Mouse (Mus musculus): Measurements from ENCODE around the gene Nup210. TPM values are rescaled to one million over a fixed set of nuclear protein-coding genes. Genes with fewer than 3 reads are reported as not detected.

The Nup210 gene
- polyA plus RNA-seq, 1 experiment, result not detected

GRCm38 (mm10) chr6:91146443-91147151 lies 30.0 kb upstream of the Nup210 start:
- WGBS, result 14% methylated on average over 5 of the region's 5 CpGs
- Histone ChIP-seq H3K27ac (ENCODE audit: insufficient read depth, low read depth, low read length) (peak overlapping the region; percentile 88), H3K4me3 (ENCODE audit: insufficient read depth, low read depth, low read length) (no peak overlapping the region), H3K4me1 (ENCODE audit: control insufficient read depth, insufficient read depth, low read length) (peaks cover 13% of the 10 kb centered on the region)
- TF ChIP-seq POLR2A (IDR thresholded peaks at IDR 0.05; ENCODE audit: insufficient read depth, low read depth, low read length) (no peak), CTCF (IDR thresholded peaks at IDR 0.05; ENCODE audit: insufficient read depth, low read depth, low read length) (no peak)

- Histone ChIP-seq H3K4me1 (ENCODE audit: control insufficient read depth, insufficient read depth, low read length) (peaks cover 13% of the 10 kb centered on the region), H3K27ac (ENCODE audit: insufficient read depth, low read depth, low read length) (0 out of 2 replicates have a peak overlapping the region, but pooled peaks have one; percentile 88), H3K4me3 (ENCODE audit: insufficient read depth, low read depth, low read length) (no peak overlapping the region)
- TF ChIP-seq POLR2A (IDR thresholded peaks at IDR 0.05; ENCODE audit: insufficient read depth, low read depth, low read length) (no peak), CTCF (IDR thresholded peaks at IDR 0.05; ENCODE audit: insufficient read depth, low read depth, low read length) (no peak)
- 69% methylated on average over 5 of the region's 5 CpGs for WGBS
These were observed 28.9 kb upstream of the Nup210 start for GRCm38 (mm10) chr6:91145572-91145971.

DNA sequence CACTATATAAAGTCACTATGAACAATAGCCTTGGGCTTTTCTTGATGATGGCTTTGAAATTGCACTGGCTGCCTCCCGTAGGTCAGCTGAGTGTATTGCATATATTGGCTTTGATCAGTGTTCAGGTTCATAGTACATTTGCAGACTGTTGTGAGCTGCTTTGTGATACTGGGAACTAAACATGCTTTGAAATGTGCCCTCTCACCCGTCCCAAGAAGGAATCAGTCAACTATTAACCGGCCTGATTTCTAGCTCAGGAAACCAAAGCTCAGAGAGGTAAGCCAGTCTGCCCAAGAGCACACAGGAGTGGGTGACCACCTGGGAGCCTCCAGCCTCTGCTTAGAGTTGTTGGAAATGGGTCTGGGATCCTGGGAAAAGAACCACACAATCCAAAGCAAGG lies 28.4 kb upstream of the Nup210 start:
- 78% methylated on average over 3 of the region's 3 CpGs for WGBS
- no peak overlapping the region for H3K27ac ChIP-seq (ENCODE audit: insufficient read depth, low read depth, low read length)
- no peak for TF ChIP-seq POLR2A (IDR thresholded peaks at IDR 0.05; ENCODE audit: insufficient read depth, low read depth, low read length)
- TF ChIP-seq CTCF (IDR thresholded peaks at IDR 0.05; ENCODE audit: insufficient read depth, low read depth, low read length), result no peak
- H3K4me1 ChIP-seq (ENCODE audit: control insufficient read depth, insufficient read depth, low read length), result peaks cover 13% of the 10 kb centered on the region
- H3K4me3 ChIP-seq (ENCODE audit: insufficient read depth, low read depth, low read length), result no peak overlapping the region

DNA sequence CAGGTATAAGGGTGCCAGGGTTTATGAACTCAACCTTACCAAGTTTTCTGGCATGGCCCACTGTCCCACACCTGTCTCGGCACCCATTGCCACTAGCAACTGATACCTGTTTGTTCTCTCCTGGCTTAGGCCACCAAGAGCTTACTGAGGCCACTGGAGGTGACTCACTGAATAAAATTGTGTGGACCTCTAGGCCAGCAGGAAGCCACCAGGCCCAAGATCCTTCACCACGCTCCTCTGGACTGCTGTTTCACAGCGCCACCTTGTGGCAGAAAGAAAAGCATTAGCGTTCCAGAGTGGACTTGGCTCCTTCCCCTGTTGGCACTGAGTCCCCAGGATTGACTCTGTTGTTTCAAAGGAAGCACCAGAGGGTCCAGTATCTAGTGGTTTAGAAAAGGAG lies 23.2 kb upstream of the Nup210 start:
- Histone ChIP-seq H3K4me3 (ENCODE audit: insufficient read depth, low read depth, low read length) (no peak overlapping the region), H3K4me1 (ENCODE audit: control insufficient read depth, insufficient read depth, low read length) (no peaks in the 10 kb centered on the region), H3K27ac (ENCODE audit: insufficient read depth, low read depth, low read length) (no peak overlapping the region)
- TF ChIP-seq POLR2A (IDR thresholded peaks at IDR 0.05; ENCODE audit: insufficient read depth, low read depth, low read length), result no peak
- TF ChIP-seq CTCF (IDR thresholded peaks at IDR 0.05; ENCODE audit: insufficient read depth, low read depth, low read length), result peak; percentile 64
- WGBS, result 25% methylated on average over 4 of the region's 4 CpGs

- Histone ChIP-seq H3K4me1 (ENCODE audit: control insufficient read depth, insufficient read depth, low read length) (no peaks in the 10 kb centered on the region), H3K27ac (ENCODE audit: insufficient read depth, low read depth, low read length) (no peak overlapping the region), H3K4me3 (ENCODE audit: insufficient read depth, low read depth, low read length) (no peak overlapping the region)
- WGBS, result 73% methylated on average over 10 of the region's 10 CpGs
- no peak for TF ChIP-seq CTCF (IDR thresholded peaks at IDR 0.05; ENCODE audit: insufficient read depth, low read depth, low read length)
- no peak for TF ChIP-seq POLR2A (IDR thresholded peaks at IDR 0.05; ENCODE audit: insufficient read depth, low read depth, low read length)
These were observed 20.8 kb upstream of the Nup210 start for GRCm38 (mm10) chr6:91137343-91137956.

DNA sequence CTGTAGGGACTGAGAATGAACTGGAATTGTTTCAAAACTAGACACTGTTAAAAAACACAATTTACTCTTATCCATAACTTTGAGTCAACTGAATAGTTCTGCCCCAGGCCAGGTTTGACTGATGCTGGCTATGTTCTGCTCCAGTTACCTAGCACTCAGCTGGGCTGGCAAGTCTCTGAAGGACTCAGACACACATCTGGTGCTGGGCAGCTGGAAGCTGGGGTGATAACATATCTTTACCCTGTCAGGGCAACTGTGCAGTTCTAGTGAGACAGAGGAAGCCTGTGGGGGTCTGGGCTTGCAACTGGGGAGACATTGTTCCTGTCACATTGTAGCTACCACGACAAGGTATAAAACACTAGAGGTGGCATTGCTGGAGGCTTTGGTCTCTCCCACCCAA lies 14.2 kb upstream of the Nup210 start:
- WGBS, result 45% methylated on average over 1 of the region's 1 CpGs
- Histone ChIP-seq H3K27ac (ENCODE audit: insufficient read depth, low read depth, low read length) (no peak overlapping the region), H3K4me3 (ENCODE audit: insufficient read depth, low read depth, low read length) (no peak overlapping the region), H3K4me1 (ENCODE audit: control insufficient read depth, insufficient read depth, low read length) (no peaks in the 10 kb centered on the region)
- TF ChIP-seq CTCF (IDR thresholded peaks at IDR 0.05; ENCODE audit: insufficient read depth, low read depth, low read length) (no peak), POLR2A (IDR thresholded peaks at IDR 0.05; ENCODE audit: insufficient read depth, low read depth, low read length) (no peak)

DNA sequence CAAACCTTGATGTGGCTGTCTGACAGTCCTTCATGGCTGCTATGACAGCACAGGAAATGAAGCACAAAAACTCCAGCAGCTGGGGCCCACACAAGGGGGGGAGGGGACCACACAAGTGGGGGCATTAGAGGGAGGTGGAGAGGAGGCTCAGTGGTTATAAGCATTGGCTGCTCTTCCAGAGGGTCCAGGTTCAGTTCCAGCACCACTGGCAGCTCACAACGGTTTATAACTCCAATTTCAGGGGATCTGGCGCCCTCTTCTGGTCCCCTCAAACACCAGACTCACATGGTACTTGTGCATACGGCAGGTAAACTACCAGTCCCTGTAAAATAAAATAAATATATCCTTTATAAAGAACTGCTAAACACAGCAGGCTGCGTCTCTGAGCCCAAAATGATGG lies 12.4 kb upstream of the Nup210 start:
- TF ChIP-seq POLR2A (IDR thresholded peaks at IDR 0.05; ENCODE audit: insufficient read depth, low read depth, low read length), result no peak
- Histone ChIP-seq H3K4me3 (ENCODE audit: insufficient read depth, low read depth, low read length) (no peak overlapping the region), H3K27ac (ENCODE audit: insufficient read depth, low read depth, low read length) (no peak overlapping the region), H3K4me1 (ENCODE audit: control insufficient read depth, insufficient read depth, low read length) (no peaks in the 10 kb centered on the region)
- WGBS, result 57% methylated on average over 4 of the region's 4 CpGs

DNA sequence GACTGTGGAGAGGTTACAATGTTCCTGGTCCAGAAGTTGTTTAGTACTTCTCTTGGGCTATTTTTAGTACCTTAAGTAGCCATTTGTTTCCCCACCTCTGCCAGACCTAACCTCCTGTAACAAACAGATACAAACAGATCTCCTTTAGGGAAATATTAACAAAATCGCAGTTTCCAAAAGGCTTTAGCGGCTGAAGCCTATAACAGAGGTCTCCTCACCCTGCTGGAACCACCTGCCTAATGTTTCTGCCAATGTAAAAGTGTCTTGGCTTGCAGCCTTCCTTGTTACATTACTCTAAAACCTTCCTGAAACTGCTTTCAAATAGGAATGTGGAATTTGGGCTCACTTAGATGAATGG lies 8.6 kb upstream of the Nup210 start:
- no peak overlapping the region for H3K4me3 ChIP-seq (ENCODE audit: insufficient read depth, low read depth, low read length)
- no peak for TF ChIP-seq POLR2A (IDR thresholded peaks at IDR 0.05; ENCODE audit: insufficient read depth, low read depth, low read length)
- TF ChIP-seq CTCF (IDR thresholded peaks at IDR 0.05; ENCODE audit: insufficient read depth, low read depth, low read length), result no peak
- 73% methylated on average over 2 of the region's 2 CpGs for WGBS
- H3K4me1 ChIP-seq (ENCODE audit: control insufficient read depth, insufficient read depth, low read length), result no peaks in the 10 kb centered on the region
- no peak overlapping the region for H3K27ac ChIP-seq (ENCODE audit: insufficient read depth, low read depth, low read length)

DNA sequence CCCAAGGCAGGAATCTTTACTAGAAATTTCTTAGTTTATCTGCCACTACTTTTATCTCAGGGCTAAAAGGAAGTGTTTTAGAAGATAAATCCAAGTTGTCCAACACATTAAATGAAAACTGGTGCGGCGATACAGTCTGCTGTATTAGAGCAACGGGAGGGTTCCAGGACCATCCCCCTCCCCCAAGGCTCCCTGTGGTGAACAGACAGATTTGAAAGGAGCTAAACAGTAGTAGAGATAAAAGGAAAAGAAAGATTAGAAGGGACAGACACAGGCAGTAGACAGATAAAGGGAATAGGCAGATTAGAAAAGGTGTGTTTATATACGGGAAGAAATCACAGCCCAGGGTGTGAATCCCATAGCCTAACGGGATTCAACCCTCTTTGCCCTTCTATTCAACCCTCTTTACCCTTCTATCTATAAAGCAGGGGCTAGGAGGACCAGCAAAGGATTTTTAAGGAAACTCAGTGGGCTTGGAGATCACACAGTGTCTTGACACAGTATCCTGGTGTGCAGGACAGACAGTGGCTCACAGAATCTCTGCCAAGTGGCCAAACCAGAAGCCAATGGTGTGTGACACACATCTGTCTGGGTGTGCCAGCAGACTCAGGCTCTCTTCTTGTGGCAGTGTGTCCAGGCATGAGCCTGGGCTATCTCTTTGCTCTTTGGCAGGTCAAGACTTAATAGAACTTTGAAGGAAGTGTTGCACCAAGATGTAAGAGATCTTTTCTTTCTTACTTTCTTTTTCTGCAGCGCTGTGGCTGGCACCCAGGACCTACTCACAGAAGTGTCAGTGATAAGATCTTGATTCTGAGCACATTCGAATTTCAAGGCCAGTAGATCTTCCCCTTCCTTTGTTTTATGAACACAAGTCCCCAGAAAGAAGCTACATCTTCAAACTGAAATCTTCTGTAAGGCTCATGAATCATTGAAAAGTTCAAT lies 7.9 kb upstream of the Nup210 start:
- no peak overlapping the region for H3K4me3 ChIP-seq (ENCODE audit: insufficient read depth, low read depth, low read length)
- 56% methylated on average over 7 of the region's 7 CpGs for WGBS
- H3K4me1 ChIP-seq (ENCODE audit: control insufficient read depth, insufficient read depth, low read length), result no peaks in the 10 kb centered on the region
- H3K27ac ChIP-seq (ENCODE audit: insufficient read depth, low read depth, low read length), result no peak overlapping the region
- no peak for TF ChIP-seq CTCF (IDR thresholded peaks at IDR 0.05; ENCODE audit: insufficient read depth, low read depth, low read length)

Data from olfactory bulb, adult 2 months (tissue).